ENCODE assay signal across 19 mouse cellular contexts in genomic region chr3:108231646-108232045, GRCm38 (mm10). TPM values are rescaled to one million over a fixed set of nuclear protein-coding genes. Genes with fewer than 3 reads are reported as not detected.
"Had no signal": no experiment of that assay in that cellular context is flagged by ENCODE, and none has a peak within 500 bp of the region (broad histone marks: within the 10 kb centered on the region; RNA-seq: fewer than 3 reads in every experiment).

No protein-coding gene starts in this region.

- H3K27ac ChIP-seq: kidney, postnatal 0 days; left cerebral cortex, adult 2 months; liver, embryonic 13.5 days; midbrain, embryonic 12.5 days; midbrain, embryonic 15.5 days; neural tube, embryonic 12.5 days; neural tube, embryonic 15.5 days; stomach, postnatal 0 days had no signal

- H3K4me3 ChIP-seq: left cerebral cortex, adult 2 months; liver, embryonic 13.5 days; midbrain, embryonic 12.5 days; midbrain, embryonic 15.5 days; neural tube, embryonic 12.5 days; neural tube, embryonic 15.5 days had no signal

- DNase-seq: layer of hippocampus, postnatal 36 days; liver, embryonic 13.5 days; lung, adult 2 months; lung, postnatal 14 days; lung, postnatal 4 days; right cerebral cortex, adult 18-20 months; right cerebral cortex, postnatal 14 days; right cerebral cortex, postnatal 4 days; thymus, adult 2 months; thymus, postnatal 14 days; thymus, postnatal 4 days had no signal

RNA-seq across cellular contexts. Expression of gene Sypl2, which starts 5.2 kb away (rescaled TPM):
- total RNA-seq: megakaryocyte, adult 5-6 weeks had no signal
